Mouse (Mus musculus) CH12.LX (cell line): ENCODE data around the gene Rabgap1. TPM values are rescaled to one million over a fixed set of nuclear protein-coding genes. Genes with fewer than 3 reads are reported as not detected.

Source experiments
- DNase-seq: peaks from one replicate; pipeline ENCODE4 v3.0.0-alpha.2; 2013; ENCODE audit errors: extremely low read depth
- H3K27ac ChIP-seq: 2 replicates; pipeline ENCODE4 v1.5.1; 2012; ENCODE audit warnings: low read depth, mild to moderate bottlenecking, control low read depth, moderate library complexity; ENCODE audit not compliant: insufficient read depth
- H3K27me3 ChIP-seq: replicated peaks from 2 replicates; pipeline ENCODE3; 2012; ENCODE audit warnings: inconsistent platforms
- H3K36me3 ChIP-seq, 2 experiments: replicated peaks in 1 of 2; 2 replicates each; pipeline versions ENCODE3 to v1.6.1; 2012; ENCODE audit warnings: inconsistent platforms in 1 of 2, low read length in 1 of 2, mild to moderate bottlenecking in 1 of 2, mixed read lengths in 1 of 2, moderate library complexity in 1 of 2; ENCODE audit not compliant: control insufficient read depth in 1 of 2, insufficient read depth in 1 of 2
- H3K4me1 ChIP-seq, 2 experiments: 2 replicates each; pipeline ENCODE4 v1.6.1; 2012; ENCODE audit warnings: inconsistent platforms in 1 of 2, moderate library complexity in 1 of 2; ENCODE audit not compliant: insufficient read depth in 2 of 2, control insufficient read depth in 1 of 2
- H3K4me2 ChIP-seq: 2 replicates; pipeline ENCODE4 v1.6.1; 2012; ENCODE audit warnings: low read depth, mild to moderate bottlenecking, control low read depth; ENCODE audit not compliant: poor library complexity, insufficient read depth, severe bottlenecking
- H3K4me3 ChIP-seq, 3 experiments: fragments of 150-350 bp in 1 of 3; sonication (generic) in 1 of 3; replicated peaks in 1 of 3; 2 replicates each; pipeline versions ENCODE3 to v1.5.1; 2011 to 2012; ENCODE audit warnings: low read depth in 2 of 3, low read length in 2 of 3, mild to moderate bottlenecking in 2 of 3, moderate library complexity in 2 of 3, control low read depth in 1 of 3, improper control_type of control experiment in 1 of 3, inconsistent platforms in 1 of 3, mixed read lengths in 1 of 3; ENCODE audit not compliant: poor library complexity in 1 of 3
- H3K79me2 ChIP-seq: replicated peaks from 2 replicates; pipeline ENCODE4 v1.6.1; 2012; ENCODE audit warnings: mild to moderate bottlenecking, moderate library complexity; ENCODE audit not compliant: control insufficient read depth, poor library complexity, insufficient read depth, severe bottlenecking; ENCODE audit errors: extremely low read depth
- H3K9ac ChIP-seq: 2 replicates; pipeline ENCODE4 v1.6.1; 2012; ENCODE audit warnings: low read depth, mild to moderate bottlenecking, control low read depth, moderate library complexity; ENCODE audit not compliant: insufficient read depth
- H3K9me3 ChIP-seq: replicated peaks from 2 replicates; pipeline ENCODE3; 2012; ENCODE audit warnings: low read length, inconsistent platforms, mixed read lengths
- BHLHE40 ChIP-seq: IDR thresholded peaks from 2 replicates; pipeline ENCODE4 v1.6.1; 2011; ENCODE audit warnings: mild to moderate bottlenecking, low read depth, low read length, improper control_type of control experiment
- CHD1 ChIP-seq: IDR thresholded peaks from 2 replicates; pipeline ENCODE4 v1.6.1; 2012; ENCODE audit warnings: low read depth, low read length, improper control_type of control experiment, inconsistent platforms
- CTCF ChIP-seq, 2 experiments: IDR thresholded peaks in 1 of 2; conservative IDR thresholded peaks in 1 of 2; 2 replicates each; pipeline ENCODE4 v1.5.1; 2011 to 2012; ENCODE audit warnings: low read depth in 2 of 2, low read length in 2 of 2, improper control_type of control experiment in 1 of 2, inconsistent platforms in 1 of 2, mild to moderate bottlenecking in 1 of 2, moderate library complexity in 1 of 2
- EP300 ChIP-seq: IDR thresholded peaks from 2 replicates; pipeline ENCODE4 v1.6.1; 2011; ENCODE audit warnings: low read length, improper control_type of control experiment
- ETS1 ChIP-seq: conservative IDR thresholded peaks from 2 replicates; pipeline ENCODE4 v1.6.1; 2012; ENCODE audit warnings: low read depth, mild to moderate bottlenecking, inconsistent platforms, low read length, improper control_type of control experiment, moderate library complexity
- GABPA ChIP-seq: IDR thresholded peaks from 2 replicates; pipeline ENCODE4 v1.6.1; 2012; ENCODE audit warnings: low read depth, low read length, improper control_type of control experiment, inconsistent platforms; ENCODE audit not compliant: insufficient replicate concordance
- JUN ChIP-seq: IDR thresholded peaks from 2 replicates; pipeline ENCODE4 v1.6.1; 2011; ENCODE audit warnings: low read depth, mild to moderate bottlenecking, low read length, improper control_type of control experiment, moderate library complexity; ENCODE audit not compliant: insufficient read depth
- MXI1 ChIP-seq: IDR thresholded peaks from 2 replicates; pipeline ENCODE4 v1.6.1; 2011; ENCODE audit warnings: mild to moderate bottlenecking, low read depth, low read length, improper control_type of control experiment
- NRF1 ChIP-seq: IDR thresholded peaks from 2 replicates; pipeline ENCODE4 v1.6.1; 2014; ENCODE audit warnings: low read depth, mild to moderate bottlenecking, inconsistent platforms, low read length, improper control_type of control experiment, moderate library complexity
- PAX5 ChIP-seq: IDR thresholded peaks from 2 replicates; pipeline ENCODE4 v1.6.1; 2012; ENCODE audit warnings: low read length, inconsistent platforms, mixed read lengths
- RAD21 ChIP-seq: IDR thresholded peaks from 2 replicates; pipeline ENCODE4 v1.6.1; 2011; ENCODE audit warnings: low read depth, mild to moderate bottlenecking, low read length, improper control_type of control experiment, moderate library complexity
- SMC3 ChIP-seq: IDR thresholded peaks from 2 replicates; pipeline ENCODE4 v1.6.1; 2011; ENCODE audit warnings: low read depth, low read length, improper control_type of control experiment
- USF1 ChIP-seq: IDR thresholded peaks from 2 replicates; pipeline ENCODE4 v1.6.1; 2014; ENCODE audit warnings: low read depth, mild to moderate bottlenecking, inconsistent platforms, low read length, improper control_type of control experiment
- ZC3H11A ChIP-seq: IDR thresholded peaks from 2 replicates; pipeline ENCODE4 v1.6.1; 2012; ENCODE audit warnings: low read depth, mild to moderate bottlenecking, inconsistent platforms, low read length, improper control_type of control experiment
- ZKSCAN1 ChIP-seq: IDR thresholded peaks from 2 replicates; pipeline ENCODE4 v1.6.1; 2012; ENCODE audit warnings: low read depth, inconsistent platforms, low read length, improper control_type of control experiment, borderline replicate concordance
- dilution Hi-C: fragments of 300-500 bp; cut with MboI; formaldehyde crosslinking; loops from 2 replicates; pipeline ENCODE4 v1.14.3; 2020; ENCODE audit warnings: low sequenced_read_pairs; ENCODE audit not compliant: extremely low pct_unique_long_range_greater_than_20kb, extremely low pct_ligation_motif_present
- in situ Hi-C: fragments of 300-500 bp; cut with MboI; formaldehyde crosslinking; loops from 3 replicates; pipeline ENCODE4 v1.14.3; 2019; ENCODE audit warnings: low sequenced_read_pairs, low pct_ligation_motif_present, low pct_unique_long_range_greater_than_20kb, mixed read lengths
- polyA plus RNA-seq: library from polyadenylated mRNA; unstranded; fragments of >175 nt; gene quantifications from 2 replicates; pipeline ENCODE4 v1.2.1, GENCODE M21; 2012; ENCODE audit warnings: low read depth; ENCODE audit not compliant: insufficient read length
- total RNA-seq, 2 experiments: library from RNA; depleted of rRNA; stranded (reverse); fragments of 300-350 nt in 1 of 2; fragments of >200 nt in 1 of 2; gene quantifications; 2 replicates each; pipeline ENCODE4 v1.2.3; 2012 to 2014

The Rabgap1 gene
- total and polyA plus RNA-seq, 3 experiments = 16.6 to 21.9 (median 19.4) TPM

GRCm38 (mm10) chr2:37460707-37461106, 17.6 kb downstream of the Rabgap1 start:
- dilution Hi-C loops = no loop called here
- Histone ChIP-seq H3K27me3 (no peaks in the 10 kb centered on the region), H3K9ac (no peak overlapping the region), H3K4me1 (no peaks in the 10 kb centered on the region; a peak in 1 of 4 replicates), H3K9me3 (no peaks in the 10 kb centered on the region), H3K4me3 (no peak overlapping the region), H3K4me2 (no peak overlapping the region), H3K36me3 (peaks cover 0 to 3% of the 10 kb centered on the region in 2 experiments), H3K27ac (no peak overlapping the region), H3K79me2 (peaks cover 13% of the 10 kb centered on the region)
- in situ Hi-C loops = no loop called here
- TF ChIP-seq RAD21 = peak; percentile 2; the same call in 1 of the 2 replicates
- TF ChIP-seq NRF1 = no peak
- peak; percentile 8; the same call in 1 of the 2 replicates for TF ChIP-seq SMC3
- TF ChIP-seq USF1 = no peak
- TF ChIP-seq ZKSCAN1 = no peak
- peak; percentile 25 to 36; a peak in 3 of 4 replicates for TF ChIP-seq CTCF (conservative IDR thresholded peaks at IDR 0.05 in 1 of 2, IDR thresholded peaks at IDR 0.05 in 1 of 2; ENCODE audit: low read depth in 2 of 2, low read length in 2 of 2)
- TF ChIP-seq CHD1 = no peak
- no peak for TF ChIP-seq JUN
- no peak for TF ChIP-seq ETS1
- TF ChIP-seq BHLHE40 = no peak
- TF ChIP-seq GABPA = no peak
- DNase-seq = no peak

- no peak for DNase-seq
- dilution Hi-C loops = no loop called here
- no peak overlapping the region for H3K27ac ChIP-seq
- H3K4me2 ChIP-seq = no peak overlapping the region
- H3K79me2 ChIP-seq = peaks cover 7% of the 10 kb centered on the region
- TF ChIP-seq ZC3H11A = no peak
- TF ChIP-seq EP300 = no peak
- TF ChIP-seq NRF1 = no peak
- TF ChIP-seq PAX5 = no peak
- no peak for TF ChIP-seq CHD1
- TF ChIP-seq JUN = no peak
- no peak for TF ChIP-seq MXI1
- no peak for TF ChIP-seq GABPA
- H3K9ac ChIP-seq = no peak overlapping the region
- no peak overlapping the region for H3K4me3 ChIP-seq
- peaks cover 3 to 17% of the 10 kb centered on the region in 2 experiments for H3K36me3 ChIP-seq
- H3K4me1 ChIP-seq = no peaks in the 10 kb centered on the region; a peak in 1 of 4 replicates
- in situ Hi-C loops = no loop called here
- no peaks in the 10 kb centered on the region for H3K27me3 ChIP-seq
- no peaks in the 10 kb centered on the region for H3K9me3 ChIP-seq
Measured at GRCm38 (mm10) chr2:37466266-37466665, 23.2 kb downstream of the Rabgap1 start.
